Mouse (Mus musculus) intestine, embryonic 14.5 days (tissue): ENCODE measurements around the gene Agpat3. TPM values are rescaled to one million over a fixed set of nuclear protein-coding genes. Genes with fewer than 3 reads are reported as not detected.

Source experiments
- ATAC-seq: fragments of 200-750 bp; cut with Nextera tagmentation; replicated peaks from 2 replicates; pipeline ENCODE4 v1.8.0; 2017; ENCODE audit warnings: low read depth, moderate number of reproducible peaks, moderate TSS enrichment, moderate library complexity; ENCODE audit not compliant: low FRiP score, low TSS enrichment
- DNase-seq: peaks from one replicate; pipeline ENCODE4 v3.0.0-alpha.2; 2018; ENCODE audit warnings: low spot score
- H3K27ac ChIP-seq: fragments of 300-500 bp; sonication (generic); 2 replicates; pipeline ENCODE4 v1.5.1; 2014; ENCODE audit warnings: low read depth, mild to moderate bottlenecking, control low read depth
- H3K27me3 ChIP-seq: fragments of 300-500 bp; sonication (generic); replicated peaks from 2 replicates; pipeline ENCODE4 v1.6.1; 2014; ENCODE audit warnings: low read length, control low read depth; ENCODE audit not compliant: control insufficient read depth, insufficient read depth
- H3K36me3 ChIP-seq: fragments of 300-500 bp; sonication (generic); 2 replicates; pipeline ENCODE4 v1.6.1; 2014; ENCODE audit warnings: low read length, control low read depth; ENCODE audit not compliant: control insufficient read depth, insufficient read depth
- H3K4me1 ChIP-seq: fragments of 300-500 bp; sonication (generic); replicated peaks from 2 replicates; pipeline ENCODE4 v1.6.1; 2014; ENCODE audit warnings: low read length, control low read depth, mixed read lengths; ENCODE audit not compliant: control insufficient read depth, insufficient read depth
- H3K4me2 ChIP-seq: fragments of 300-500 bp; sonication (generic); 2 replicates; pipeline ENCODE4 v1.6.1; 2014; ENCODE audit warnings: low read length
- H3K4me3 ChIP-seq: fragments of 300-500 bp; sonication (generic); 2 replicates; pipeline ENCODE4 v1.5.1; 2014; ENCODE audit warnings: low read depth, low read length, control low read depth, mixed read lengths
- H3K9ac ChIP-seq: fragments of 300-500 bp; sonication (generic); 2 replicates; pipeline ENCODE4 v1.6.1; 2014; ENCODE audit warnings: mild to moderate bottlenecking, low read length
- H3K9me3 ChIP-seq: fragments of 300-500 bp; sonication (generic); 2 replicates; pipeline ENCODE4 v1.6.1; 2016; ENCODE audit warnings: low read length, control low read depth; ENCODE audit not compliant: control insufficient read depth
- WGBS: fragments of 180-500 bp; shearing (Covaris S2); extraction: QIAGEN DNeasy Blood & Tissue Kit; methylation state at CpG from one replicate; pipeline ENCODE4 v1.1.7; 2014; 5-methylcytosine and 5-hydroxymethylcytosine counted together
- polyA plus RNA-seq: library from polyadenylated mRNA; unstranded; fragments of >200 nt; fragmentation: Nextera tagmentation; extraction: Ambion mirVana; gene quantifications from 2 replicates; pipeline ENCODE4 v1.2.1, GENCODE M21; 2014

Gene Agpat3
- polyA plus RNA-seq: 38.1 and 59.2 TPM in 2 replicates

- Histone ChIP-seq H3K4me1 (peaks cover 21% of the 10 kb centered on the region; the same call in 1 of the 2 replicates), H3K9ac (peak within 1 kb of the TSS; percentile 96), H3K27ac (peak within 1 kb of the TSS; percentile 57), H3K36me3 (no peaks in the 10 kb centered on the region), H3K9me3 (no peaks in the 10 kb centered on the region), H3K27me3 (no peaks in the 10 kb centered on the region), H3K4me2 (peak within 1 kb of the TSS; percentile 64), H3K4me3 (peak within 1 kb of the TSS; percentile 83)
- peak; percentile 87 for ATAC-seq
- peak; percentile 85 for DNase-seq
- WGBS: under 1% methylated on average over 86 of the region's 113 CpGs
Measured at GRCm38 (mm10) chr10:78351887-78352665, at the start of gene Agpat3. TSS of gene Agpat3 (minus strand) at chr10:78352489.

DNA sequence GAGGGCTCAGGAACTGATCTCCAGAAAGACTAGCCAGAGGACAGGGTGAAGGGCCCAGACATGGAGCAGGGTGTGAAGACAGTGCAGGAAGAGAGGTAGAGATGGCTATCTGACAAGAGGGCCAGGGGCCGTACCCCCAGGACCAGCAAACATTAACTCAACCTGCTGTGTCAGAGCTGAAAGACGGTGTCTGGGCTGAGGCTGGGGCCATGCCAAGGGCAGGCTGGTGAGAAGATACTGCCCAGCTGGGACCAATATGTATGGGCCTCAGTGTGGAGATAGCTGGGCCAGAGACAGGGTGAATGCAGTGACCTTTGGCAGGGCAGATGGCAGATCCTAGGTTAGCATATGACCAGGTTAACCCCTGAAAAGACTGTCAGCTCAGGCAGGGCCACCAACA lies 48.8 kb upstream of the Agpat3 start:
- Histone ChIP-seq H3K9ac (no peak overlapping the region), H3K9me3 (no peaks in the 10 kb centered on the region), H3K27ac (no peak overlapping the region), H3K36me3 (peaks cover 65% of the 10 kb centered on the region), H3K4me1 (no peaks in the 10 kb centered on the region), H3K4me2 (no peak overlapping the region), H3K27me3 (no peaks in the 10 kb centered on the region), H3K4me3 (no peak overlapping the region)
- 91% methylated on average over 2 of the region's 2 CpGs for WGBS
- ATAC-seq: no peak
- no peak for DNase-seq

GRCm38 (mm10) chr10:78399090-78399657 lies 46.9 kb upstream of the Agpat3 start:
- no peak for DNase-seq
- WGBS: 49% methylated on average over 17 of the region's 17 CpGs

DNA sequence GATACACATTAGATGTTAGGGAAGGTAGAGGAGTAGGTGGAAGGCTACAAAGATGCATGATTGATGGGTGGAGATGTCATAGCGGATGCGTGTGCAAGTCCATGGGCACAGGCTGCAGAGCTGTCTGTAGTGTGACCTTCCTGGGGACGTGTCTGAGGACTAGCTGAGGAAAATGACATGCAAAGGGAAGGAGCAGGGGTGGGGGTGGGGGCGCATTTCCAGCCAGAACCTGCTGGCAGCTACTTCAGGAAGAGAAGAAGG lies 44.3 kb upstream of the Agpat3 start:
- ATAC-seq: no peak
- H3K36me3 ChIP-seq: peaks cover 21% of the 10 kb centered on the region
- peaks cover 11% of the 10 kb centered on the region for H3K27me3 ChIP-seq
- H3K4me1 ChIP-seq: no peaks in the 10 kb centered on the region
- 67% methylated on average over 4 of the region's 4 CpGs for WGBS
- H3K27ac ChIP-seq: no peak overlapping the region
- H3K4me3 ChIP-seq: no peak overlapping the region
- no peak overlapping the region for H3K9ac ChIP-seq
- DNase-seq: no peak
- H3K9me3 ChIP-seq: no peaks in the 10 kb centered on the region
- no peak overlapping the region for H3K4me2 ChIP-seq

More at GRCm38 (mm10) chr10:78399090-78399657, 46.9 kb upstream of the Agpat3 start:
- no peaks in the 10 kb centered on the region for H3K27me3 ChIP-seq
- H3K4me3 ChIP-seq: no peak overlapping the region
- H3K4me1 ChIP-seq: no peaks in the 10 kb centered on the region
- H3K27ac ChIP-seq: no peak overlapping the region
- no peak overlapping the region for H3K9ac ChIP-seq
- no peak overlapping the region for H3K4me2 ChIP-seq
- H3K36me3 ChIP-seq: peaks cover 47% of the 10 kb centered on the region
- 0 out of 2 replicates have a peak, but pooled peaks have one; percentile 3 for ATAC-seq
- H3K9me3 ChIP-seq: no peaks in the 10 kb centered on the region

- WGBS: 8% methylated on average over 17 of the region's 17 CpGs
- peaks cover 16% of the 10 kb centered on the region for H3K27me3 ChIP-seq
- DNase-seq (peak; percentile 100), ATAC-seq (no peak; the same call in 1 of the 2 replicates)
- no peaks in the 10 kb centered on the region for H3K9me3 ChIP-seq
- no peak overlapping the region for H3K4me3 ChIP-seq
- peaks cover 16% of the 10 kb centered on the region for H3K36me3 ChIP-seq
- no peak overlapping the region for H3K4me2 ChIP-seq
- no peaks in the 10 kb centered on the region for H3K4me1 ChIP-seq
- H3K27ac ChIP-seq: no peak overlapping the region
- no peak overlapping the region for H3K9ac ChIP-seq
Measured at GRCm38 (mm10) chr10:78395819-78396624, 43.7 kb upstream of the Agpat3 start.

DNA sequence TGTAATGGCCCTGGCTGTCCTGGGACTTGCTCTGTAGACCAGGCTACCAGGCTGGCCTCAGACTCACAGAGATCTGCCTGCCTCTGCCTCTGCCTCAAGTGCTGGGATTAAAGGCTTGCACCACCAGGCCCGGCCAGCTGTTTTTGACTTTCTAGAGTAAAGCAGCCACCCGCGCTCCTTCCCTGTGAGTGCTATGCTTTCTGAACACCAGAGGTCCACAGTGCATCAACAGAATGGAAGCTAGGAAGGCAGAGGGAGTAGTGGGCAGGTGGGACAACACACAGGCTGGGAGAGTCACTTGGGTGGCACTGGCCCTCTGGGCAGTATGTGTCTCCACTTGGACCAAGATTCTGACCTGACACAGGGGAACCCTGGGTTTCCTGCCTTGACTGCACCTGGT lies 43.1 kb upstream of the Agpat3 start:
- Histone ChIP-seq H3K27me3 (peaks cover 23% of the 10 kb centered on the region), H3K9ac (no peak overlapping the region), H3K4me3 (no peak overlapping the region), H3K4me1 (no peaks in the 10 kb centered on the region), H3K27ac (no peak overlapping the region), H3K36me3 (peaks cover 9% of the 10 kb centered on the region), H3K4me2 (no peak overlapping the region), H3K9me3 (no peaks in the 10 kb centered on the region)
- ATAC-seq (no peak), DNase-seq (no peak)
- 81% methylated on average over 3 of the region's 3 CpGs for WGBS

DNA sequence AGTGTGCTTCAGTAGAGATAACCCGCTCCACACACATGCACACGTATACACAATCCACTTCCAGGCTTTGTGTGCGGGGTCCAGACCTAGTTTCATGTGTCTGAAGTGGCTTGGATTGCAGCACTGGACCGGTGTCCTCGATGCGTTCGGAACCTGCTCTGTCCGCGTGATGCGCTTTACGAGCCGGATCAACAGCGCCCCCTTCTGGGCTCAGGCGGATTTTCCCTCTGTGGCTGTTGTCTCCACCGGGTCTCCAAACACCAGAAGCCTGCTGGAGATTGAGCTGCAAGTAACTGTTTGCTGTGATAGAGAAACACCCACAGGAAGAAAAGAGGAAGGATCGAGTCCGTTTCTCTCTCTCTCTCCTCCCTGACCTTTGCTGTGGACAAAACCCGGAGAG lies 39.8 kb upstream of the Agpat3 start:
- 3% methylated on average over 18 of the region's 18 CpGs for WGBS
- H3K36me3 ChIP-seq: no peaks in the 10 kb centered on the region
- H3K4me2 ChIP-seq: peak overlapping the region; percentile 28; the same call in 1 of the 2 replicates
- H3K27me3 ChIP-seq: peaks cover 23% of the 10 kb centered on the region
- H3K4me3 ChIP-seq: no peak overlapping the region
- no peaks in the 10 kb centered on the region for H3K9me3 ChIP-seq
- ATAC-seq: peak; percentile 38; the same call in 1 of the 2 replicates
- H3K4me1 ChIP-seq: no peaks in the 10 kb centered on the region
- no peak overlapping the region for H3K9ac ChIP-seq
- H3K27ac ChIP-seq: no peak overlapping the region
- peak; percentile 89 for DNase-seq

GRCm38 (mm10) chr10:78390982-78391470 lies 38.7 kb upstream of the Agpat3 start:
- WGBS: 20% methylated on average over 4 of the region's 4 CpGs
- no peaks in the 10 kb centered on the region for H3K36me3 ChIP-seq
- no peaks in the 10 kb centered on the region for H3K9me3 ChIP-seq
- H3K9ac ChIP-seq: no peak overlapping the region
- no peaks in the 10 kb centered on the region for H3K4me1 ChIP-seq
- H3K4me2 ChIP-seq: no peak overlapping the region
- no peak for ATAC-seq
- DNase-seq: no peak
- H3K4me3 ChIP-seq: no peak overlapping the region
- no peak overlapping the region for H3K27ac ChIP-seq
- peaks cover 23% of the 10 kb centered on the region for H3K27me3 ChIP-seq
